Mouse (Mus musculus): ENCODE measurements around the gene Plet1. TPM values are rescaled to one million over a fixed set of nuclear protein-coding genes. Genes with fewer than 3 reads are reported as not detected.

Plet1 gene
- polyA plus RNA-seq, 2 experiments: 0.15 to 0.17 TPM

DNA sequence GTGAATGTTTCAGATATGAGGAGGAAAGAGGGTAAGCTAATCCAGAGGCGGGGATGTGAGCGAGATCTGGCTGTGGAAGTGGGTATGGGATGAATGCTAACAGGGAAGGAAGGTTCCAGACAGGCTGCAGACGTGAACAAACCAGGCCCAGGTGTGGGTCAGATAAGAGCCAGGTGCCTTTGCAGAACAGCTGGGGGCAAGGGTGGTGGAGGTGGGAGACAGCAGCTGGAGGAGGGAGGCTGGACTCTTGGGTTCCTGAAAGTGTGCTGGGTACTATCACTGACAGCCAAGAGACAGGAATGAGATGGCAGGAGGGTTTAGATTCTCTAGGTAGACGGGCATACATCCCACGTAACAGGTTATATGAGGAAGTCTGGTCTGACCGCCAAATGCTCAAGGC is 2.8 kb downstream of the Plet1 start:
- no peaks in the 10 kb centered on the region for H3K27me3 ChIP-seq (ENCODE audit: control insufficient read depth, insufficient read depth, low read length)
- TF ChIP-seq CTCF (IDR thresholded peaks at IDR 0.05; ENCODE audit: low read depth) (no peak), EP300 (IDR thresholded peaks at IDR 0.05; ENCODE audit: low read depth) (no peak)
- no peak overlapping the region for H3K4me3 ChIP-seq (ENCODE audit: insufficient read depth in 1 of 2, low read depth in 2 of 2, low read length in 2 of 2)
- WGBS (ENCODE audit: insufficient replicate concordance): 47% methylated on average over 6 of the region's 6 CpGs
- no peak for DNase-seq (ENCODE audit: low read depth in 3 of 3, low spot score in 3 of 3)
- H3K27ac ChIP-seq: no peak overlapping the region
- no peak for ATAC-seq (ENCODE audit: insufficient read depth)
- H3K9me3 ChIP-seq (ENCODE audit: control insufficient read depth, low read length): no peaks in the 10 kb centered on the region
- H3K4me1 ChIP-seq (replicated peaks; ENCODE audit: control insufficient read depth in 2 of 2, insufficient read depth in 2 of 2, low read length in 1 of 2): peaks cover 0 to 24% of the 10 kb centered on the region in 2 experiments; a peak in 3 of 4 replicates
- H3K4me2 ChIP-seq (ENCODE audit: low read depth): no peak overlapping the region
- H3K9ac ChIP-seq (replicated peaks): no peak overlapping the region
- no peaks in the 10 kb centered on the region for H3K36me3 ChIP-seq (replicated peaks; ENCODE audit: control insufficient read depth, insufficient read depth, low read depth)

DNA sequence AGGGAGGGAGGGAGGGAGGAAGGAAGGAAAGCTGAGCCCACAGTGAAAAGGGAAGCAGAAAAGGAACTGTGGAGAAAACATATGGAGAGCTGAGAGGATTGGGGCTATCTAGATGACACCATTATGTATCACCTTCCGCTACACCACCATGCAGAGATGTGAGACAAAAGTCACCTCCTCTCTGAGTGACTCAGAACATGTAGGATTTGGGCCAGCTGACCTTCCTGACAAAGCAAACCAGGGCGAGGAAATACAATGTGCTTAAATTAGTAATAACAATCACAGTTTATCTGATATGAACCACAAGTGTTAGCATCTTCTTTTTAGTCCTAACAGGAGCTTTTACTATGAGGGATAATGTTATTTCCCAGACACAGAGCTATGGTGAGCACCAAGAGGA is 3.2 kb downstream of the Plet1 start:
- no peak overlapping the region for H3K4me3 ChIP-seq (ENCODE audit: insufficient read depth in 1 of 2, low read depth in 2 of 2, low read length in 2 of 2)
- TF ChIP-seq CTCF (IDR thresholded peaks at IDR 0.05; ENCODE audit: low read depth): no peak
- no peak overlapping the region for H3K27ac ChIP-seq
- no peak overlapping the region for H3K9ac ChIP-seq (replicated peaks)
- WGBS (ENCODE audit: insufficient replicate concordance): 42% methylated on average over 2 of the region's 2 CpGs
- peaks cover 0 to 24% of the 10 kb centered on the region in 2 experiments; a peak in 3 of 4 replicates for H3K4me1 ChIP-seq (replicated peaks; ENCODE audit: control insufficient read depth in 2 of 2, insufficient read depth in 2 of 2, low read length in 1 of 2)
- no peaks in the 10 kb centered on the region for H3K9me3 ChIP-seq (ENCODE audit: control insufficient read depth, low read length)
- DNase-seq (ENCODE audit: low read depth in 3 of 3, low spot score in 3 of 3) (no peak), ATAC-seq (ENCODE audit: insufficient read depth) (no peak)
- H3K4me2 ChIP-seq (ENCODE audit: low read depth): no peak overlapping the region
- H3K27me3 ChIP-seq (ENCODE audit: control insufficient read depth, insufficient read depth, low read length): no peaks in the 10 kb centered on the region
- no peaks in the 10 kb centered on the region for H3K36me3 ChIP-seq (replicated peaks; ENCODE audit: control insufficient read depth, insufficient read depth, low read depth)

DNA sequence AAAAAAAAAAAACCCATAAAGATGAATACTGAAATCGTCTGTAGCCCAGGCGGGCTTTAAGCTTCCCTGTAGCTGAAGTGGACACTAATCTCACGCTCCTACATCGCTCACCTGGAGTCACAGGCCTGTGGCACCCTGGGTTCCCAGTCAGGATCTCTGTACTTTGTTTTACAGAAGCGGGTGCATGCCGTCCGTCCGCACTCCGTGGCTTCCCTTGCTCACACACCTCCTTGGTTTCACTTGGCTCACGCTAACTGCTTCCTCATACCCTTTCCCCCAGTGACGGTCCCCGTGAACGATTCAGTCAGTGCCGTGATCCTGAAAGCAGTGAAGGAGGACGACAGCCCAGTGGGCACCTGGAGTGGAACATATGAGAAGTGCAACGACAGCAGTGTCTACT is 4.5 kb downstream of the Plet1 start:
- no peaks in the 10 kb centered on the region for H3K9me3 ChIP-seq (ENCODE audit: control insufficient read depth, low read length)
- no peak overlapping the region for H3K4me2 ChIP-seq (ENCODE audit: low read depth)
- no peaks in the 10 kb centered on the region for H3K27me3 ChIP-seq (ENCODE audit: control insufficient read depth, insufficient read depth, low read length)
- H3K27ac ChIP-seq: no peak overlapping the region
- ATAC-seq (ENCODE audit: insufficient read depth): no peak
- H3K9ac ChIP-seq (replicated peaks): no peak overlapping the region
- DNase-seq (ENCODE audit: low read depth in 3 of 3, low spot score in 3 of 3): no peak
- no peak overlapping the region for H3K4me3 ChIP-seq (ENCODE audit: insufficient read depth in 1 of 2, low read depth in 2 of 2, low read length in 2 of 2)
- TF ChIP-seq EP300 (IDR thresholded peaks at IDR 0.05; ENCODE audit: low read depth) (no peak), CTCF (IDR thresholded peaks at IDR 0.05; ENCODE audit: low read depth) (no peak)
- 55% methylated on average over 16 of the region's 16 CpGs for WGBS (ENCODE audit: insufficient replicate concordance)
- no peaks in the 10 kb centered on the region for H3K36me3 ChIP-seq (replicated peaks; ENCODE audit: control insufficient read depth, insufficient read depth, low read depth)
- H3K4me1 ChIP-seq (replicated peaks; ENCODE audit: control insufficient read depth in 2 of 2, insufficient read depth in 2 of 2, low read length in 1 of 2): peaks cover 0 to 24% of the 10 kb centered on the region in 2 experiments; a peak in 3 of 4 replicates

DNA sequence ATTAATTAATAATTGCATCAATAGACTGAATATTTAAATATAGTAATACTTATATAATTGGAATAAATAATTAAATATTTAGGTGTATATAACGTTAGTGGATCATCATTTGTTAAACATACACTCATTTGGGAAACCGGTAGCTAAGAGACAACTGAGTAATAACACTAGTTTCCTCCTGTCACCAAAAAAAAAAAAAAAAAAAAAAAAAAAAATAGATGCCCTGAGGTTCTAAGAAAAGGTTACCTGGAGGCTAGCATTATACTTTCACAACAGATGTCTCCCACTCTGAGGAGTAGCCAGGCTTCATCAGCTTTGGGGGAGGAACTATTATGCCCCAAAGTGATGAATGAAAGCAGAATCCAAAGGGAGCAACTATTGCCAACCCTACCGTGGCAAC is 5.5 kb downstream of the Plet1 start:
- no peak for TF ChIP-seq EP300 (IDR thresholded peaks at IDR 0.05; ENCODE audit: low read depth)
- no peak for TF ChIP-seq CTCF (IDR thresholded peaks at IDR 0.05; ENCODE audit: low read depth)
- Histone ChIP-seq H3K9me3 (ENCODE audit: control insufficient read depth, low read length) (no peaks in the 10 kb centered on the region), H3K27ac (no peak overlapping the region), H3K4me3 (ENCODE audit: insufficient read depth in 1 of 2, low read depth in 2 of 2, low read length in 2 of 2) (no peak overlapping the region), H3K9ac (replicated peaks) (no peak overlapping the region), H3K4me2 (ENCODE audit: low read depth) (no peak overlapping the region), H3K27me3 (ENCODE audit: control insufficient read depth, insufficient read depth, low read length) (no peaks in the 10 kb centered on the region), H3K4me1 (replicated peaks; ENCODE audit: control insufficient read depth in 2 of 2, insufficient read depth in 2 of 2, low read length in 1 of 2) (peaks cover 0 to 24% of the 10 kb centered on the region in 2 experiments; a peak in 3 of 4 replicates), H3K36me3 (replicated peaks; ENCODE audit: control insufficient read depth, insufficient read depth, low read depth) (no peaks in the 10 kb centered on the region)
- ATAC-seq (ENCODE audit: insufficient read depth) (no peak), DNase-seq (ENCODE audit: low read depth in 3 of 3, low spot score in 3 of 3) (no peak)
- WGBS (ENCODE audit: insufficient replicate concordance): 72% methylated on average over 3 of the region's 3 CpGs

DNA sequence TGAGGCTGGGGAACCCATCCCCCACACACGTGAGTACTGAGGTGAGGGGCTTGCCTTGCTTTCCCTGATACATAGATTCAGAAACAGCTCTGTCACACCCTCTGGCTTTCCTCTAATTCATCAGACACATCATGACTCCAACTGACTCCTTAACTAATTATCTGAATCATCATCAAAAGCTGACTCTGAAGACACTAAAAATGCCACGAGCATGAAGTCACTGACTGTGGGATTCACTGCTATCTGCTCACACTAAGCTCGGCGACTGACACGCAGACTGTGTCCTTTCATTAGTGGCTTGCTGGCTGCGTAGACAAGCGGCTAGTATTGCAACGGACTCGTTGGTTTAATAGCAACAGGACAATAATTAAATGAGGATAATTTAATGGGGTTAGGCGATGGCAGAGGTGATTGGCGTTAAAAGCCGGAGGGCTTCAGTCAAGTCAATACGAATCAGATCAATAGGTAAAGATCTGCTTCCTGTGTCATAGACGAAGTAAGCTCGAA is 6.2 kb downstream of the Plet1 start:
- ATAC-seq (ENCODE audit: insufficient read depth) (no peak), DNase-seq (ENCODE audit: low read depth in 3 of 3, low spot score in 3 of 3) (no peak)
- WGBS (ENCODE audit: insufficient replicate concordance): 48% methylated on average over 15 of the region's 15 CpGs
- Histone ChIP-seq H3K27ac (no peak overlapping the region), H3K9ac (replicated peaks) (peak overlapping the region; percentile 44; the same call in 1 of the 2 replicates), H3K4me3 (ENCODE audit: insufficient read depth in 1 of 2, low read depth in 2 of 2, low read length in 2 of 2) (peak overlapping the region; percentile 31 to 67), H3K4me1 (replicated peaks; ENCODE audit: control insufficient read depth in 2 of 2, insufficient read depth in 2 of 2, low read length in 1 of 2) (peaks cover 0 to 24% of the 10 kb centered on the region in 2 experiments; a peak in 3 of 4 replicates), H3K36me3 (replicated peaks; ENCODE audit: control insufficient read depth, insufficient read depth, low read depth) (no peaks in the 10 kb centered on the region), H3K27me3 (ENCODE audit: control insufficient read depth, insufficient read depth, low read length) (no peaks in the 10 kb centered on the region), H3K4me2 (ENCODE audit: low read depth) (peak overlapping the region; percentile 58), H3K9me3 (ENCODE audit: control insufficient read depth, low read length) (no peaks in the 10 kb centered on the region)
- TF ChIP-seq CTCF (IDR thresholded peaks at IDR 0.05; ENCODE audit: low read depth) (no peak), EP300 (IDR thresholded peaks at IDR 0.05; ENCODE audit: low read depth) (no peak)
